Mouse (Mus musculus): ENCODE results near the gene Sgf29.

Gene Sgf29

DNA sequence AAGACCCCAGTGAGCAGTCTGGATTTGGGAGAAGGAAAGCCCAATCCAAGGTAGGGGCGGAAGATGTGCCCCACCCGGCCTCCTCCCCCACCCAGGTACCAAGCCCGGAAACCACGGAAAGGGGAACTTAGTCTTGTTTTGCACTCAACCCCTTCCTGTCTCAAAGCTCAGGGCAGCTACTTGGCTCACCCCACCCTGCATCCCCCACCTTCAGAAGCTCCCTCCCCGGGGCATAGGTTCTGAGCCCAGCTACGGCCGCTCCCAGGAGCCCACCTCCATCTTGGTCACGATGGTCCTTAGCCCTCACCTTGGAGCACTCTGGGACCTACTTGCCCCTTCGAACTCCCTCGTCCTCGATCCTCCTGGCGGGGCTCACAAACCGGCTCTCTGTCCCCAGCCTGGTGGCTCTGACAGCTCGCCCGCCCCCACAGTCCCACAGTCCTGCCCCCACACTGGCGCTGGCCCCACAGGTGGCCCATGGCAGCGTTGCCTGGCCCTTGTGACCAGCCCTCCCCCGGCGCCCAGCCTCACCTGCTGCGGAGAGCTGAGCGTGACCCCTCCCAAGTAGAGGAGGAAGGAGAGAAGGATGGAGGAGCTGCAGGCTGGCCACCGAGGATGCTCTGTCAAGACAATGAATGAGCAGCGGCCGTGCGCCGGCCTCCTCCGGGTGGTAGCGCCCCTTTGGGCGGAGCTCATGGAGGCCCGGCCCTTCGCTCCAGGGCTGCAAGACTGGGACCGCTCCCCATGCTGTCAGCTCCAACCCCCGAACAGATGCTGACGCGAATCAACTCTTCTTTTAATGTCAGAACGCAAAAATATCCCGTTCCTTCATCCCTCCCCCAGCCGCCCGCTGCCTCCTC, 55.2 kb downstream of the Sgf29 start:
- DNase-seq (ENCODE audit: low read depth, low spot score): peak; percentile 23

DNA sequence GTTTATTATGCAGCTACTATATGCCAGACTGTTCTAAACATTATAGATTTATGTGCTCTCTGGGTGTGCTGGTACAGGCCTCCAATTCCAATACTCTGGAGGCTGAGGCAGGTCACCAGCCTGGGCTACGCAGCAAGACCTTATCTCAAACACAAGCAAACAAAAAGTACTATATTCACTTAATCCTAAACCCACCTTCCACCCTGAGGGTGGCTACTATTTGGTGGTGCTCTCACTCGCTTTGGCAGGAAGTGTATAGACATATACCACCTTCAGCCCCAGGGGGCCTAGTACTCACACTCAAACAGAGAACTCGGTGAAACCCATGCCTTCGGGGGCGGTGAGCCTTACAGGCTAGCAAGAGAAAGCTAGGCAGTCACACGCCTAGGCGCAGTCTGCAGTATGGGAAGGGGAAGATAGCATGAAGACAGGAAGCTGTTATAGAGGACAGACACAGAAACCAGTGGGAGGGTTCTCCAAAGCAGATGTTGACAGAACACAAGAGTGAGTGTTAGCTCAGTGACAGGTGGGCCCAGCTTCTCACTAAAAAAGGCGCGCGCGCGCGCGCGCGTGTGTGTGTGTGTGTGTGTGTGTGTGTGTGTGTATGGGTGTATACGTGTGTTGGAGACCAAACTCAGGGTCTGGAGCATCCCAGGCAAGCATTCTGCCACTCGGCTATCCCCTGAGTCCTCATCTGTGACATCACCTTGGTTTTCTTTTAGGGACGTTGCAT, 58.5 kb downstream of the Sgf29 start, which contains the start of gene Coro1a:
Gene Coro1a (minus strand): TSS at position 346 of the 733 bp plus-strand sequence.
- DNase-seq (ENCODE audit: low read depth, low spot score): no peak

DNA sequence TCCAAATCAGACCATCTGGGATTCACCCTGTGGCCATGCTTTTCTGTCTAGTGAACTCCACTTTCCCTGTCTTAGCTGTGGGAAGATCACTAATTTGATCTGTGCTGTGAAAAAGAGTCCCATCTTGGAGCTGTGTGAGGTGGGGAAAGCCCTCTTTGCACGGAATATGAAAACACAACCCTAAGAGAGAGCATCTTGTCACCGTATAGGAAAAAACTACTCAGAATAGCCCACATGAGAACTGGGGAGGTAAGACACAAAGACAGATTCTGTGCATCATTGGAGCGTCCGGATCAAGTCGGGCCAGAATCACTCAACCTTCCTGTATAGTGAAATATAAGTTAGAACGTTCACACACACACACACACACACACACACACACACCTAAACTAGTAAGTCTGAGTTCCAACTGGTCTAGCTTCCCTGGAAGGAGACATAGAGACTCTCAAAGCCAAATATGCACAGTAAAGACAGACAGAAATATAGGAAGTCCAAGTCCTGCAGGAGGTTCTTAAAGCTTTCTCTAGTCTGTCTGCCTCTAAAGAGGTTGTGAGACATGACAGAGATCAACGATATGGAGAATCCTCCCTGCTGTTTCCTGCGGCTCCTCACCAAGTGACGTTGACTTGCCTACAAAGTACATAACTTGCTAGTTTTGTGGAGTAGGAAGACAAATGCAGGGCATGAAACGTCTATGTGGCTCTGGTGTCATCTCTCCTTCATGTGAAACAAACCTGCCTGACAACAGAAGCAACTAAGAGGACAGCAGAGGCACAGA, 59.3 kb downstream of the Sgf29 start:
- no peak for DNase-seq (ENCODE audit: low read depth, low spot score)

DNA sequence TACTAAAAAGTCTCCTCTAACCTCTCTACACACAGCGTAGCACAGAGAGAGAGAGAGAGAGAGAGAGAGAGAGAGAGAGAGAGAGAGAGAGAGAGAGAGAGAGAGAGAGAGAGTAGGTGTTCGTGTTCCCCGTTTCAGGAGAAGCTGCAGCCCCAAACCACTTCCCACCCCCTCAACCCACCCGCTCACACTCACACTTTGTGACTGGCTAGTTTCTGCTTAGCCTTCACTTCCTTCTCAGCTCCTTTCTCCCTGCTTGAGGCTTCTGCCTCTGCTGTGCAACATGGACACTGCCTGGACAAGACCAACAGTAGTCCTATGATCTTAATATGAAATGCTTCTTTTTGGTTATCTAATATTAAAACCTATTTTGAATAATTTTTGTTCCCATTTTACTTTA, 61.2 kb downstream of the Sgf29 start:
- no peak for DNase-seq (ENCODE audit: low read depth, low spot score)

DNA sequence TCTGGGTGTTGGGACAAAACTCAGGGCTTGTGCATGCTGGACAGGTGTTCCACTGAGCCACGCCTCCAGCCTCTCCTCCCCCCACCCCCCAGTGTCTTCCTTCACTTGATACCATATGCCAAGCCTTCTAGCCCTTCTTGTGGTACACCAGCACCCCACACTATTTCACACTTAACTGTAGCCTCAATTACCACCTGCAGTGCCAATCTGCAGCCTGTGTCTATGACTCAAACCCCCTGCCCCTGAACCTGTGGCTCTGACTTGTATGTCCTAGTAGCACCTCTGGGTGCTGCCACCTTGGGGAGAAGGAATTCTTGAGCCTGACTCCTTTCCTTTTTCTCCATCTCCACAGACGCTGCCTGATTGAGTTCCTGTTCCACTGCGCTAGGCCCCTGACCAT, 62.8 kb downstream of the Sgf29 start:
- no peak for DNase-seq (ENCODE audit: low read depth, low spot score)

DNA sequence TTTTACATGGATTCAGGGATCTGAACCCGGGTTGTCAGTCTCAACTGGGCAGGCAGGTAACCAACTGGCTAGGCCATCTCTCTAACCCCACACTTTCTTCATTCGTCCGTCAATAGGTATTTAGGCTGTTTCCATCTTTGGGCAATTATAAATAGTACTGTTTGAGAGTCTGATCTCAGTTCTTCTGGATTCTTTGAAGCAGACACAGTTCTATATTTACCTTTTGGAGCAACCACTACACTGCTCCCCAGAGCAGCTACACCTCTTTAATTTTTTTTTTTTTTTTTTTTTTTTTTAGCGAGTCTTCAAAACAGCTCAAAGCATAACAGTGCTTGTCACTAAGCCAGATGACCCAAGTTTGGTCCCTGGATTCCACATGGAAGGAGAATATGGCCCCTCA, 66.6 kb downstream of the Sgf29 start:
- no peak for DNase-seq (ENCODE audit: low read depth, low spot score)

DNA sequence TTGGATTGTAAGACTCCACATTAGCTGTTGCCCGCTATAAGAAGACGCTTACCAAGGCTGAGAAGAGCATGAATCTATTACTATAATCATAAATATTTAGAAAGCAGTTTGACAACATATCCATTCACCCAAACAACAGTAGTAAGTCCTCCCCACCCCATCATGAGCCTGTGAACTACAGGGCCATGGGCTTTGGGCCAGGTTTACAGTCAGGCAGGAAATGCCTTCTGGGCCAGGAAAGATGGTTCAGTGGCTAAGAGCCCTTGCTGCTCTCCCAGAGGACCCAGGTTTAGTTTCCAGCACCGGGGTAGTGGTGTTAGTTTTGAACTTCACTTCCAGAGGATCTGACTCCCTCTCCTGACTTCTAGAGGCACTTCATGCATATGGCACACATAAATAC, 68.5 kb downstream of the Sgf29 start:
- no peak for DNase-seq (ENCODE audit: low read depth, low spot score)

DNA sequence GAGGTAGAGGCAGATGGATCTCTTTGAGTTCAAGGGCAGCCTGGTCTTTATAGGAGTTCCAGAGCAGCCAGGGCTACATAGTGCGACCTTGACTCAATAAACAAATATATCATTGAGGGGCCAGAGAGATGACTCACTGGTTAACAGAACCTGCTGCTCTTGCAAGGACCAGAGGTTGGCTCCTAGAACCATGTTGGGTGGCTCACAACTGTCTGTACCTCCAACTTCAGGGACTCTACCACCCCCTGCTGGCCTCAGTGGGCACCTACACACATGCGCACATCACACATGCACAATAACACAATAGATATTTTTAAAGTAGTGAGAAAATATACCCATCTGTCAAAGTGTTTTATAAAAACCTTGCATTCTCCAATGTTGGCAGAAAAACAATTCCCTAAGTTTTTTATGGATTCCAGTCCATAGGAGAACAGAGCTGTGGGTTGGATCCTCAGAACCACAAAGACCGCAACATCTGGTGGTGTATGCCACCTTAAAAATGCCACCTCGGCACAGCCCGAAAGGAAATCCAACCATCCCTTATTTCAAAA, 69.8 kb downstream of the Sgf29 start:
- DNase-seq (ENCODE audit: low read depth, low spot score): no peak

DNA sequence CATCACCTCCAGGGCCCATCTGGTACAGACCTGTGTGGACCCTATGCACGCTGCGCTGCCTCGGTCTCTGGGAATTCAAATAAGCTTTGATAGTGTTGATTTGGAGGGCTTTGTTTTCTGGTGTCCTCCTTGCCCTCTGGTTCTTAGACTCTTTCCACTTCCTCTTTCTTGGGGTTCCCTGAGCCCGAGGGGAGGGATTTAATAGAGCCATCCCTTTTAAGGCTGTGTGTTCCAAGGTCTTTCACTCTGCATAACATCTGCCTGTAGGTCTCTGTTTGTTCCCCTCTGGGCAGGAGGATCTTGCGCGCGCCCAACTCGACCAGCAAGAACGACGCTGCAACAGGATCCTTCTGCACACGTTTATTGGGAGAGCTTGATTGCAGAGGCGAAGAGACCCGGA, 72.5 kb downstream of the Sgf29 start:
- DNase-seq (ENCODE audit: low read depth, low spot score): no peak
